Mouse (Mus musculus) embryo, embryonic 9.5 days (tissue): ENCODE data around the gene Ablim2.
A peak's percentile ranks its signal among the peaks of the same experiment; 100 is the strongest.

Source experiments
- DNase-seq: peaks from one replicate; pipeline ENCODE4 v3.0.0-alpha.2; 2017; ENCODE audit errors: extremely low spot score

Ablim2 gene

DNA sequence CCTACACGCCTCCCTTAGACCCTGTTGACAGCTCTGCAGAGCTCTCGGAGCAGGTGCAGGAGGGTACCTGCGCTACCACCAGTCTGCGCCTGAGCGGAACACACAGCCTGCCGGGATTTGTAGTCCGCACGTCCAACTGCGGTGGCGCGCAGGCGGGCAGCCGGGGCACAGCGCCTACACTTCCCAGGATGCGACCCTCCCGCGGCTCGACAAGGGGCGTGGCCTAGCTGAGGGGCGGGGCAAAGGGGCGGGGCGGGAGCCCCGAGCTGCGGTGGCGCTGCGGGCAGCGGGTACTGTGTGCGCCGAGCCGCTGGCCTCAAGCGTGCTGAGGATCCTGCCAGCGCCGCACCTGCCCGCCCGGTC is at the start of gene Ablim2:
Gene Ablim2, plus strand, starts transcription at position 242 of the 363 bp plus-strand sequence.
- DNase-seq = peak; percentile 95

GRCm38 (mm10) chr5:35710481-35710880 is 47.2 kb upstream of the Ablim2 start:
- no peak for DNase-seq

GRCm38 (mm10) chr5:35710931-35711330 is 46.7 kb upstream of the Ablim2 start:
- no peak for DNase-seq

DNA sequence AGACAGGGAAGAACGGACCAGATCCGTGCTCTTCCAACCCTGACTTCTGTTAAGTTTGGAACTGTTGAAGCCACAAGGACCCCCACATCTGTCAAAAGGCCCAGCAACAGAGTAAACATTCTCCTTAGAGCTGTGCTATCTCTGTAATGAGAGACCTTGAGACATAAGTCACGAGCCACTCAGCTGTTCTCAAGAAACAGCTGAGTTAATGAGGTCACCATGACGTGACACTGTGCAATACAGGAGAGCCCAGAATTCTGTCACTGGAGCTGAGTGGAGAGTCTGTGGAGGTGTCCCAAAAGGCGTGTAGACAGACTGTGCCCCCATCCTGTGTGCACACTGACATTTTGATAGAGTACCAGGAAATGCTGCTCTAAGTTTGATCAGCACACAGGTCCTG is 45.2 kb upstream of the Ablim2 start:
- no peak for DNase-seq

DNA sequence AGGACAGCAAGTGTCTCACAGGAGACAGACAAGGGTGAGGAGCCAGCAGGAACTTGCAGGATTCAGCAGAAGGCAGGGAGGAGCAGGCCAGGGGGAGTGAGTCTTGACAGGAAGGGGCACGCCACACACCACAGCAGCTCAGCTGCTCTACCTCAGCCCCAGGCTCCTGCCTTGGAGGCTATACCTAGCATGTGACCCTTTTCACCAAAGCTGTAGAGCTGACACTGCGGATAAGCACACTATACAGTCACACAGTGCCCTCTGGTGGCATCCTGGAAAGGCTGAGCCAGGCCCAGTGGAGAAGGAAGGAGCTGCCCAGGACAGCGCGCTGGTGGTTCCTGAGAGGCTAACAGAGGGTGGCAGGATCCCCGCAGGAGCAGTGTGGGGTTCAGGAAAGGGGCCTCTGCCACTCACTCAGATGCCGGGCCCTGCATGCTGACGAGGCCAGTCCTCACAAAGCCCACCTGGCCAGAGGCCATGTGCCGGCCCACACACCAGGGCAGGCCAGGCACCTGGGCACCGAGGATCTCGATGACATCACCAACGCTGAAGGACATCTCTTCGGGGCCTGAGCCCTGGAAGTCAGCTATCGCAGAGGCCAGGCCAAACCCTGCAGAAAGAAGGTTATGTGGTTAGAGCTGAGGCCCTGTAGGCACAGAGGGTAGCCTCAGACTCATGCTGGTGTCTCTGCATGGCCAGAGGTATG is 43.9 kb upstream of the Ablim2 start:
- peak; percentile 75 for DNase-seq

DNA sequence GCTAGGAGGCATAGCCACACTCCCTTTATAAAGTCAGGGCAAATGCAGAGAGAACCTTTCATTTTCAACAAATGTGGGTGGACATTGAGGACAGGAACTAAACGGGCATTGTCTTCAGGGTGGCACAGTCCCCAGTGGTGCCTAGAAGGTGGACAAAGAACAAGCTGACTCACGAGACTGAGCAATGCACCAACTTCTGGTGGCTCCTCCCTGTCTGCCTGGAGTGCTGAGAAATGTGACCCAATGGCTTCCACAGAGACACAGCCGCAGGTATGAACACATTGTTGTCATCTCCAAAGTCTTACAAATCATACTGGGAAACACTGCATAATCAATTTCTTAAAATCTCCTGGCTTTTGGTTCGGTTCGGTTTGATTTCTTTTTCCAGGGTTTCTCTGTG is 40.2 kb upstream of the Ablim2 start:
- DNase-seq = no peak

DNA sequence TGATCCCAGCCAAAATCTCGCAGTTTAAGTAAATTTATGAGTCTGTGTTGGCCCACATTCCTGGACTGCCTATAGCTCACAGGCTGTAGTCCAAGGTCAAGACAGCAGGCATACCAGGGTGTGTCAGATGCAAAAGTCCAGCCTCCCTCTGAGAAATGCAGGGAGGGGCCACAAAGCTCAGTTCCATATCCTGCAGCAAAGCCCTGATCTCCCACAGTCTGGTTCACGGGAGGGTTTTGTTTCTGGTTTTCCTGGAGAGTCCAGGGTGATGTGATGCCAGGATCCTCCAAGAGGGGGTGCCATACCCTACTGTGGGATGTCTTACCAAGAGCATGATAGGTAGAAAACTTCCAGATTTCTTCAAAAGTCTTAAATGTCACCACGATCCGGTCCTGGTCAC is 39.7 kb upstream of the Ablim2 start:
- DNase-seq = peak; percentile 28

- no peak for DNase-seq
Measured at GRCm38 (mm10) chr5:35718817-35719216, 38.9 kb upstream of the Ablim2 start.

DNA sequence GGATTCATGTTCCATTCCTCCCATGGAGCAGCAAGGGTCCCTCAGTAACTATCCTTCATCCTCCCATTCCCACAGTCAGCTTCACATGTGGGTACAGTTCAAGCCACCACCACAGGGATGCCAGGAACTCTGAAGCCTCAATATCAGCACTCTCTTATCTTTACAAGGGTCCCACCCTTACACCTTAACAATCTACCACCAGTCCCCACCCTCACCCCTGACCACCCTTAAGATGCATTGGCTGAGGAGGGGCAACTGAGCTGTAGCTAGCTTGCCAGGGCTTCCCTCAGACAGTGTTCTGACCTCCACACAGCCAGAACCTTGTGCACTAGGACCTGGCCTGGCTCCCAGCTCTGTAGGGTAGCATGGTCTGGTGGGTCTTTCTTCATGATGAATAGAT is 38.3 kb upstream of the Ablim2 start:
- no peak for DNase-seq

GRCm38 (mm10) chr5:35719880-35720279 is 37.8 kb upstream of the Ablim2 start:
- DNase-seq = no peak

- DNase-seq = no peak
Measured at GRCm38 (mm10) chr5:35721933-35722332, 35.7 kb upstream of the Ablim2 start.

DNA sequence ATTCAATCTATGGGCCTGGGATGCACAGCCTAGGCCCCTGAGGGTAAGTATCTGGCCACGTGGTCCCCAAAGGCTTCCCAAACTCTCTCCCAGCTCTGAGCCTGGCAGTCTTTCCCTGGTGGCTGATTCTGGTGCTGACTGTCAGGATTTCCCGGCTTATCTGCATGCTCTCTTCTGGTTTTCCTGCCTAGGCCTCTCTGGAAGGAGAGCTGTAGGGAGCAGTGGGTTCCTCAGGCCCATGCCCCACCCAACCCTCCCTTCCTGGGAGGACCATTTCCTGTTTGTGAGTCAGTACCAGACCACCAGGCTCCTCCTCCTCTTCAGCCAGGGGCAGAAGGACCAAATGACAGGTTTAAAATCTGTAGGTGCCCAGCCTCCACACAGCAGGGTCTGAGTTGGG is 35.0 kb upstream of the Ablim2 start:
- no peak for DNase-seq

DNA sequence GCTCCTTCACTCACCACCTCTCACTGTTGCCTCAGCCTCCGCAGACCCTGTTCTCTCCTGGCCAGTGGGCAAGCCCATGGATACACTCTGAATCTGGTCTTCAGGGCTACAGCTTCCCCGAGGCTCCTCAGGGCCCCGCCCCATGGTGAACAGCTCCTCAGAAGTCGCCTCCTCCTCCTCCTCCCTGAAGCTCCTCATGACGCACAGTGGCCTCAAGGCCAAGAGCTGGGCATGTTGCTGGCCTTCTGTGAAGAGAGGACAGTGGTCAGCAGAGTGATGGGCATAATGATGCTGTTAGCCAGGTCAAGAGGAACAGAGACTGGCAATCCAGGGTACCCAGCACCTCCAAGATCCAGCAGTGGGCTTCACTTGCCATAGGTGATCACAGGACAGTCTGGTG is 33.8 kb upstream of the Ablim2 start:
- no peak for DNase-seq

GRCm38 (mm10) chr5:35725840-35726239 is 31.8 kb upstream of the Ablim2 start:
- DNase-seq = no peak

DNA sequence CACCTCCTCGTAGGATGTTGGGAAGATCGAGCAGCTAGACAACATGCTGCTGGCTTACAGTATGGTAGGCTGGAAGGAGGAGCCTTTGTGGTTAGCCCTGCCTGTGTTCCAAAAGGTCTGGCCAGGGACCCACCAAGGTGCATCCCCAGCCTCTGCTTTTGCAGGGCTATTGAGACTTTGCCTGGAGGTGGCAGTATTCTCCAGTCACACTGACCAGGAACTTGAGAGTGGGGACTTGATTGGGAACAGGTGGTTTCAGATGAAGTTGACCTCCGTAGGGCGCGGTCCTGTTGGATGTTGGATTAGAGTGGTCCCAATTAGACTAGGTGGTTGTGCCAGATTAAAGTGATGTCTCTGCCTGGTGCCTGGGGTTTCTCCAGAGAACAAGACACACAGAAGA is 30.2 kb upstream of the Ablim2 start:
- DNase-seq = no peak

DNA sequence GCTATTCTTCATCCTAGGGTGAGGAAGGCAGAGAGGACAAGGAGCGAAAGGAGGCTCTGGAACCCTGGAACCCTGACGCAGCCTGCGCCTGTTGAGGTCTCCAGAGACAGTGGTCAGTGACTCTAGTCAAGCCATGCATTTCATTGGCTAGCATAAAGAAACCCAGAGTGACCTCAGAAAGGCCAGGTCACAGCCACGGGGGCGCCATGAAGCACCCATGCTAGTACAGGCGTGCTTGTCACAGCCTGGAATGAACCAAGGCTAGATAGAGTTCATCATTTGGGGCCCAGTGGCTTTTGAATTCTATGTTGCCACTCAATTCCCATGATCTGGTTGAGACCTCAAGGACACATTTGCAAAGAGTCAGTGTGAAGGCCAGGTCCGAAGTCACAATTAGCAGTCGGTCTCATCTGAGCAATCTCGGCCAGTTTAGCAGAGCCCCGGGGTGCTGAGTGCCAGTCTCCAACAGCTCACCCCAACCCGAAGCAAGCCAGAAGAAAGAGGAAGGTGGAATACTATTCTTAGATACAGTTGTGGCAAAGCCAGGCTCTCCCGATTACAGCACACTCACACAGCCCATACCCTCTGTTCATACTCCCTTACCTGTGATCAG is 29.2 kb upstream of the Ablim2 start:
- no peak for DNase-seq

GRCm38 (mm10) chr5:35728957-35729460 is 28.7 kb upstream of the Ablim2 start:
- peak; percentile 21 for DNase-seq

GRCm38 (mm10) chr5:35729844-35730243 is 27.8 kb upstream of the Ablim2 start:
- no peak for DNase-seq

DNA sequence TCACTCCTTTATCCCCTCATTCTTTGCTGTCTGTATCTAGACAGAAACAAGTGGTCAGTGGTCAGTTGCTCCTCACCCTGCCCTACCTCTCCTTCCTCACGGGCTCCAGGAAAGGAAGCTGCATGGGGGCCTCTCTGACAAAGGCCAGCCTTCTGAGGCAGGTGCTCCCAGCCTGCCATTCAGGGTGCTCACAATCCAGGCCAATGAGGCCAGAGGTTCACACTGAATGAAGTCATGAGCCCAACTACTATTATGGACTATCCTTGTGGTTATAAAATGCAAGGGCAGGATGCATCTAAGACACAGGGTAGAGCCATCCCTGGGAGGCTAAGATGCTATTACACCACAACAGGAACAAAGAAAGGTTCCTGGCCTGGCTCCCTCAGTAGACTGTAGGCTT is 27.1 kb upstream of the Ablim2 start:
- DNase-seq = no peak

DNA sequence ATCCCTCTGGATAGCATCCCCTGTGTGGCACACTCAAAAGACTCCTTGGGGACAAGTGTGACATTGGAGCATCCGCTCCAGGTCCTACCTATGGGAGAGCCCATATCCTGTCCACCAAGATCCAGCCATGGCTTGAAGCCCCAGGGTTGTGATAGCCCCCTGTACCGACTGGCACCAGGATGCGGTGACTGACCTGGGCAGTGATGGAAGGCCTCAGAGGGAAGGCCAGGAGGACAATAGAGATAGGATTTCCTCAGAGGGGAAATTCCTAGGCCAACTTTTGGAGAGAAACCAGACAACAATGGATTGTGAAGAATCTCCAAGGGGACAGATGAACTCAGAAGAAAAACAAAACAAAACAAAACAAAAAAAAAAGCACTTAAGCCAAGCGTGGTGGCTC is 26.7 kb upstream of the Ablim2 start:
- no peak for DNase-seq

- no peak for DNase-seq
Measured at GRCm38 (mm10) chr5:35733523-35733922, 24.2 kb upstream of the Ablim2 start.

DNA sequence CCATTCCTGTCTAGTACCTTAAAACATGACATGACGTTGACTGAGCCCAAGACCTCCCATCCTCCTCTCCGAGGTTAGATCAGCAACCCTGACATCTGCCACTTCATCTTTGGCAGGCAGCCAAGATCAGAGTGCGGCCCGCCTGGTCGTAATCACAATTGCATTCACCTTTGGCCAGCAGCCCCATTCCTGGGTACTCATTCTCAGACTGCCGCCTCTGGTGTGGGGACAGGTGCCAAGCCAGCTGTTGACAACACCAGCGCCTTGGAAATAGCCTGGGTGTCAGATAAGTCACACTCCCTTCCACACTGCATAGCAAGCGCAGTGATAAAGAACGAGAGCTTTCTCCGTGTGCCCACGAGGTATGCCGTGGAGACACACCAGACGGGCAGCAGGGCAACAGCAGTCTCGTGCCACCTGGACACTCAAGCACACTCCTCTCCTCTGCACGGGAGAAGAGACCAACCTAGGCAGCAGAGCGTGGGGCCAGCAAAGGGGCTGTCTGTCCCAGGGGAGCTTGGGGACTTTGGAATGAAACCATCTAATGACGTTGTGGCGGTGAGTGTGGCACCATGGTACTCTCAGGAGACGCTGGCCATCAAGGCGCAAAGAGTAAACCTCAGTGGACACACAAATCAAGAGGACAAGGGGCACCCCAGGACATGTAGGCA is 20.3 kb upstream of the Ablim2 start:
- DNase-seq = no peak

- DNase-seq = no peak
Measured at GRCm38 (mm10) chr5:35739005-35739404, 18.7 kb upstream of the Ablim2 start.
